Mouse (Mus musculus): ENCODE results near the gene Alx3.

GRCm38 (mm10) chr3:107605304-107605703 is 10.5 kb downstream of the Alx3 start:
- TF ChIP-seq POLR2A (IDR thresholded peaks at IDR 0.05; ENCODE audit: extremely low read depth, insufficient read depth, low read length), result no peak
- TF ChIP-seq CTCF (IDR thresholded peaks at IDR 0.05; ENCODE audit: extremely low read depth, insufficient read depth, low read length), result peak; percentile 77
